Mouse (Mus musculus) embryonic facial prominence, embryonic 13.5 days (tissue): ENCODE measurements at regions not wholly inside any gene's neighbourhood (a gene's known extent, or its start where the extent isn't known, plus 50 kb on each side); places are given as distances from the start of the nearest gene placed in this dataset.

ENCODE experiments used
- ATAC-seq: fragments of 200-750 bp; cut with Nextera tagmentation; 2 replicates; pipeline ENCODE4 v1.8.0; 2017; ENCODE audit warnings: low read depth; ENCODE audit not compliant: insufficient number of reproducible peaks, insufficient read depth, low FRiP score, low TSS enrichment
- H3K27ac ChIP-seq: fragments of 300-500 bp; sonication (generic); 2 replicates; pipeline ENCODE4 v1.5.1; 2015; ENCODE audit warnings: moderate library complexity, mild to moderate bottlenecking, inconsistent platforms
- H3K27me3 ChIP-seq: fragments of 300-500 bp; sonication (generic); 2 replicates; pipeline ENCODE4 v1.6.1; 2015; ENCODE audit warnings: mild to moderate bottlenecking, inconsistent platforms
- H3K36me3 ChIP-seq: fragments of 300-500 bp; sonication (generic); 2 replicates; pipeline ENCODE4 v1.6.1; 2015; ENCODE audit warnings: mild to moderate bottlenecking, inconsistent platforms
- H3K4me1 ChIP-seq: fragments of 300-500 bp; sonication (generic); 2 replicates; pipeline ENCODE4 v1.6.1; 2015; ENCODE audit warnings: inconsistent platforms
- H3K4me2 ChIP-seq: fragments of 300-500 bp; sonication (generic); 2 replicates; pipeline ENCODE4 v1.6.1; 2015; ENCODE audit warnings: moderate library complexity, mild to moderate bottlenecking, inconsistent platforms
- H3K4me3 ChIP-seq: fragments of 300-500 bp; sonication (generic); 2 replicates; pipeline ENCODE4 v1.5.1; 2015; ENCODE audit warnings: mild to moderate bottlenecking, inconsistent platforms
- H3K9ac ChIP-seq: fragments of 300-500 bp; sonication (generic); 2 replicates; pipeline ENCODE4 v1.6.1; 2015; ENCODE audit warnings: mild to moderate bottlenecking, inconsistent platforms
- H3K9me3 ChIP-seq: fragments of 300-500 bp; sonication (generic); 2 replicates; pipeline ENCODE4 v1.6.1; 2016; ENCODE audit warnings: inconsistent platforms
- WGBS: fragments of 180-500 bp; shearing (Covaris S2); methylation state at CpG from one replicate; pipeline ENCODE4 v1.1.7; 2015; ENCODE audit warnings: mixed read lengths; 5-methylcytosine and 5-hydroxymethylcytosine counted together

DNA sequence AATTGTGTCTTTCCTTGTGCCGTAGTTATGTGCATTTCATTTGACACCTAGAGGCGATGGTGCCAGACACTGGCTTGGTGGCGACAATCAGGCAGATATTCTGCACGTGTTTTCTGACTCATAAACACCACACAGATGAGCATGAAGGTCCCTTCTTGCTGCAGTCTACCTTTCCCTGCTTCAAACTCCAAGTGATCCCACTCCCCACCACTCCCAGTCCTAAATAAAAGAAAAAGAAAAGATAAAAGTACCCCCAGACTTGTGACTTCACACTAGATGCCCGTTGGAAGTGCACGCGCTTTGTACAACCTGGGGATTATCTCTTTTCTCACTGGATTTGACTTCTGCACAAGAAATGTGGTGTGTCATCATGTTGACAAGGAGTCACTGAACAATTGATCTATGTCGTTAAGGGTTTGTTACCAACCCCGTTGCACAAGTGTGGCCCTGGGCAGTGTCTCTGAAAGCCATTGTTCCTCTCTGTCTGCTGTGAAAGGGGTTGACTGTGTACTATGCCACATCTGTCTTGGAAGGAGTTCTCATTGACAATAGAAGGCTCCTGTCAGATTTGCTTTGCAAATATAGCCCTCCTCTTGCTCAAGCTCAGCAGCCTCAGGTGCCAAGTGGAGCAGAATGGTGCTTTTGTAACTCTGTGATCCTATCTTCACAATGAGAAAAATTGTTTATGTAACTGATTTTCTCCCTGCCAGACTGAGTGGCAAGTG lies 140.1 kb downstream of the Ppp4r2 start:
- Histone ChIP-seq H3K4me2 (no peak overlapping the region), H3K4me3 (no peak overlapping the region), H3K36me3 (no peaks in the 10 kb centered on the region), H3K4me1 (peaks cover 27% of the 10 kb centered on the region), H3K27me3 (no peaks in the 10 kb centered on the region; the same call in 1 of the 2 replicates), H3K27ac (no peak overlapping the region), H3K9ac (no peak overlapping the region), H3K9me3 (no peaks in the 10 kb centered on the region)
- WGBS, result 75% methylated on average over 9 of the region's 9 CpGs
- no peak for ATAC-seq

- H3K4me3 ChIP-seq, result no peak overlapping the region
- no peak overlapping the region for H3K4me2 ChIP-seq
- H3K27me3 ChIP-seq, result no peaks in the 10 kb centered on the region; the same call in 1 of the 2 replicates
- no peak overlapping the region for H3K27ac ChIP-seq
- no peaks in the 10 kb centered on the region for H3K9me3 ChIP-seq
- WGBS, result 92% methylated on average over 5 of the region's 5 CpGs
- ATAC-seq, result no peak
- H3K9ac ChIP-seq, result no peak overlapping the region
- peaks cover 27% of the 10 kb centered on the region for H3K4me1 ChIP-seq
- H3K36me3 ChIP-seq, result no peaks in the 10 kb centered on the region
These were observed 141.3 kb downstream of the Ppp4r2 start for GRCm38 (mm10) chr6:100974716-100975115.

DNA sequence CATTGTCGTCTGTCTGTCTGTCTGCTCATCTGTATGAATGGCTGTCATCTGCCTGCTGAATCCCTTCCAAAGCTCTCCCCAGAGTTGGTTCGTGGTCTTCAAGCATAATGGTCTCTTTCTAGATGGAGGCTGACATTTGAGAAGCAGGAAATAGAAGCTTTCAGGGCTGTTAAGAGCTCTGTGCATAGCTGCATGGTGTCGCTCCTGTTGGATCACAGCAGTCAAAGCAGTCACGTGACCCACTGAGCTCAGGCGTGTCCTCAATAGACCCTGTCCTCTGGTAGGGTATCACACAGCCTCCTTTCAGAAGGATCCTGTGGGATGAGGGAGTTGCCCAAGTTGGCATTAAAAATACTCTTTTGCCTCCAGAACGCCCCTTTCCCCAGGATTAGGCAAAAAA lies 142.4 kb downstream of the Ppp4r2 start:
- no peaks in the 10 kb centered on the region for H3K9me3 ChIP-seq
- H3K4me1 ChIP-seq, result peaks cover 27% of the 10 kb centered on the region
- H3K36me3 ChIP-seq, result no peaks in the 10 kb centered on the region
- no peak overlapping the region for H3K4me3 ChIP-seq
- H3K9ac ChIP-seq, result no peak overlapping the region
- peak overlapping the region; percentile 47 for H3K4me2 ChIP-seq
- no peaks in the 10 kb centered on the region; the same call in 1 of the 2 replicates for H3K27me3 ChIP-seq
- H3K27ac ChIP-seq, result 0 out of 2 replicates have a peak overlapping the region, but pooled peaks have one; percentile 51
- peak; percentile 86 for ATAC-seq
- 13% methylated on average over 6 of the region's 6 CpGs for WGBS

- Histone ChIP-seq H3K9me3 (no peaks in the 10 kb centered on the region), H3K27me3 (no peaks in the 10 kb centered on the region; the same call in 1 of the 2 replicates), H3K4me3 (no peak overlapping the region), H3K36me3 (no peaks in the 10 kb centered on the region), H3K9ac (no peak overlapping the region), H3K27ac (0 out of 2 replicates have a peak overlapping the region, but pooled peaks have one; percentile 28), H3K4me1 (peaks cover 23% of the 10 kb centered on the region), H3K4me2 (no peak overlapping the region)
- 30% methylated on average over 9 of the region's 9 CpGs for WGBS
- no peak for ATAC-seq
These were observed 143.8 kb downstream of the Ppp4r2 start for GRCm38 (mm10) chr6:100977201-100977691.

GRCm38 (mm10) chr6:100978113-100978512 lies 144.7 kb downstream of the Ppp4r2 start:
- H3K4me1 ChIP-seq, result peaks cover 23% of the 10 kb centered on the region
- H3K36me3 ChIP-seq, result no peaks in the 10 kb centered on the region
- 0 out of 2 replicates have a peak overlapping the region, but pooled peaks have one; percentile 28 for H3K27ac ChIP-seq
- no peak for ATAC-seq
- H3K9me3 ChIP-seq, result no peaks in the 10 kb centered on the region
- whole genome bisulfite sequencing, result 91% methylated on average over 5 of the region's 5 CpGs
- no peak overlapping the region for H3K4me2 ChIP-seq
- H3K9ac ChIP-seq, result no peak overlapping the region
- no peaks in the 10 kb centered on the region; the same call in 1 of the 2 replicates for H3K27me3 ChIP-seq
- no peak overlapping the region for H3K4me3 ChIP-seq

DNA sequence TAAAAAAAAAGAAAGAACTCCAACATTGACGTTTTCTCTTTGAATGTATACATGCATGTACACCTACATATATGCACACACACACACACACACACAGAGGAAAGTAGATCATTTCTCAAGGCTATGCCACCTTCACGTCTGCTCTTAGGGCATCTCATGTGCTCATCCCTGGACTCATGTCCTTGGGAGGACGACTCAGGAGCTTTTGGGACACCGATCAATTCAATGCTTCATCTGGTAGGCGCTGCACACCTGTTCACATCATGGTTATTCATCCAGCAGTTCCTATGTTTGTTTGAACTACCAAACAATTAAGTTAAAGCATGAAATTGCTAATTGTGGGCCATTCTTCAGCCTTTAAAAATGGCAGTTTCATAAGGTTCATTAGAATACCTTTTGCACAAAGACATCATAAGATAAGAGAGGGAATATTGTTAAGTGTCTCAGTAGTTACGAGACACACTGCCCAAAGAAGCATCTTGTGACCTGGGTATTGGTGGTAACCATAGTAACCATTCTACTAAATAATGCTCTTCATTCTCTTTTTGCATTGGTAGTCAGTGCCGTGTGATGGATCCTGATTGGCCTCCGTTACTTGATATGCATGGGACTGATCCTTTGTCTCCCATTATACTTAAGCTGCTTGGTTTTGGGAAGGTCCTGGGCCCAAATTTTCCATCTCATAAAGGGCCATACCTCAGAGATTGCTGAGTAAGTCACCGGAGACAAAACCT lies 145.5 kb downstream of the Ppp4r2 start:
- peaks cover 28% of the 10 kb centered on the region for H3K4me1 ChIP-seq
- no peak for ATAC-seq
- no peak overlapping the region for H3K4me3 ChIP-seq
- no peak overlapping the region for H3K4me2 ChIP-seq
- H3K9ac ChIP-seq, result no peak overlapping the region
- WGBS, result 86% methylated on average over 9 of the region's 9 CpGs
- no peak overlapping the region for H3K27ac ChIP-seq
- no peaks in the 10 kb centered on the region for H3K27me3 ChIP-seq
- no peaks in the 10 kb centered on the region for H3K36me3 ChIP-seq
- no peaks in the 10 kb centered on the region for H3K9me3 ChIP-seq

- H3K27me3 ChIP-seq, result no peaks in the 10 kb centered on the region
- no peak overlapping the region for H3K4me3 ChIP-seq
- ATAC-seq, result no peak
- no peaks in the 10 kb centered on the region for H3K36me3 ChIP-seq
- no peak overlapping the region for H3K27ac ChIP-seq
- H3K4me1 ChIP-seq, result peaks cover 41% of the 10 kb centered on the region
- no peaks in the 10 kb centered on the region for H3K9me3 ChIP-seq
- WGBS, result 88% methylated on average over 2 of the region's 2 CpGs
- H3K9ac ChIP-seq, result no peak overlapping the region
- no peak overlapping the region for H3K4me2 ChIP-seq
These were observed 146.7 kb downstream of the Ppp4r2 start for GRCm38 (mm10) chr6:100980156-100980555.

DNA sequence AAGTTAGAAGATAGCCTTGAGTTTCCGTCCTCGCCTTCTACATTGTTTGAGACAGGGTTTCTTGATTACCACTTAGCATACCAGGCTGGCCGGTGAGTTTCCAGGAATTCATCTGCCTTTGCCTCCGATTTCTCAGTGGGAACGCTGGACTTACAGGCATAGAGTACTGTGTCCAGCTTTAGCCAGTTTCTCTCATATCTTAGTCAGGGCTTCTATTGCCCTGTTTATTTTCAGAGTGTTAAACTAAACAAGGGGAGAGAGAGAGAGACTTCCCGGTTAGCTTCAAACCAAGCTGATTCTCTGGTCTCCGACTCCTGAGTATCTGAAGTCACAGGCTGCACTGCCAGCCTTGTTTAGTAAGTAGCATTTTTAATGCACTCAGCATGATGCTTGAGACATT lies 151.4 kb downstream of the Ppp4r2 start:
- Histone ChIP-seq H3K27ac (0 out of 2 replicates have a peak overlapping the region, but pooled peaks have one; percentile 12), H3K4me3 (no peak overlapping the region), H3K9ac (no peak overlapping the region), H3K9me3 (no peaks in the 10 kb centered on the region), H3K36me3 (no peaks in the 10 kb centered on the region), H3K27me3 (no peaks in the 10 kb centered on the region), H3K4me2 (no peak overlapping the region), H3K4me1 (peaks cover 23% of the 10 kb centered on the region)
- no peak for ATAC-seq
- WGBS, result 33% methylated on average over 7 of the region's 7 CpGs

- 39% methylated on average over 5 of the region's 5 CpGs for WGBS
- no peak overlapping the region for H3K4me2 ChIP-seq
- peaks cover 23% of the 10 kb centered on the region for H3K4me1 ChIP-seq
- ATAC-seq, result no peak
- no peak overlapping the region for H3K4me3 ChIP-seq
- 0 out of 2 replicates have a peak overlapping the region, but pooled peaks have one; percentile 12 for H3K27ac ChIP-seq
- no peak overlapping the region for H3K9ac ChIP-seq
- no peaks in the 10 kb centered on the region for H3K9me3 ChIP-seq
- no peaks in the 10 kb centered on the region for H3K36me3 ChIP-seq
- no peaks in the 10 kb centered on the region for H3K27me3 ChIP-seq
These were observed 152.0 kb downstream of the Ppp4r2 start for GRCm38 (mm10) chr6:100985334-100985937.

DNA sequence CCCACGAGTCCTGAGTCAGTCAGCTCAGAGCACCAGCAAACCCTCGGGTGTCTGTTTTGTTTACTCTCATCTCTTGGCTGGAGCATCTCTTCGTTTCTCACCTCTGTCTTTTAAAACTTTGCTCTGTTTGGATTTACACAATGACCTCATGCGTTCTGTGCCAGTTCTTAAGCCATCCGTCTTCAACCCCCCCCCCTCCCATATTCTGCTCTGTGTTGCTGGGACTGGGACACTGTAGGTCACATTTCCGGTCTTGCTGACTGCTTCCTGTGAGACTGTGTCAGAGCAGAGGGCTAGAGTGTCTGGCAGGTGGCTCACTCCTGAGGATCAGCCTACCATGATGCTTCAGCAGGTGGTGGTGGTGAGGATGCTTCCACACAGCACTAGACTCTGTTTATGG lies 155.1 kb downstream of the Ppp4r2 start:
- H3K27me3 ChIP-seq, result no peaks in the 10 kb centered on the region
- no peaks in the 10 kb centered on the region for H3K36me3 ChIP-seq
- H3K9ac ChIP-seq, result no peak overlapping the region
- H3K4me3 ChIP-seq, result no peak overlapping the region
- no peak overlapping the region for H3K27ac ChIP-seq
- H3K4me2 ChIP-seq, result no peak overlapping the region
- peaks cover 26% of the 10 kb centered on the region for H3K4me1 ChIP-seq
- WGBS, result 61% methylated on average over 6 of the region's 6 CpGs
- no peaks in the 10 kb centered on the region for H3K9me3 ChIP-seq
- ATAC-seq, result no peak

GRCm38 (mm10) chr6:100993421-100993820 lies 160.0 kb downstream of the Ppp4r2 start:
- ATAC-seq, result no peak
- peaks cover 5% of the 10 kb centered on the region for H3K4me1 ChIP-seq
- no peaks in the 10 kb centered on the region for H3K9me3 ChIP-seq
- no peak overlapping the region for H3K27ac ChIP-seq
- H3K36me3 ChIP-seq, result no peaks in the 10 kb centered on the region
- WGBS, result 36% methylated on average over 1 of the region's 1 CpGs
- 0 out of 2 replicates have a peak overlapping the region, but pooled peaks have one; percentile 9 for H3K4me2 ChIP-seq
- H3K27me3 ChIP-seq, result no peaks in the 10 kb centered on the region
- H3K4me3 ChIP-seq, result no peak overlapping the region
- no peak overlapping the region for H3K9ac ChIP-seq
